Mouse (Mus musculus) G1E-ER4 (cell line): ENCODE data around the gene Mmp14. TPM values are rescaled to one million over a fixed set of nuclear protein-coding genes. Genes with fewer than 3 reads are reported as not detected.

Experiments
- GATA1 ChIP-seq: IDR thresholded peaks from one replicate; pipeline ENCODE4 v1.8.0; 2012; ENCODE audit warnings: low read length, inconsistent platforms
- polyA plus RNA-seq: library from polyadenylated mRNA; stranded (reverse); fragments of >175 nt; gene quantifications from 2 replicates; pipeline ENCODE4 v1.2.3, GENCODE M21; 2012

Mmp14 gene
- polyA plus RNA-seq, 1 experiment, result 178 TPM

DNA sequence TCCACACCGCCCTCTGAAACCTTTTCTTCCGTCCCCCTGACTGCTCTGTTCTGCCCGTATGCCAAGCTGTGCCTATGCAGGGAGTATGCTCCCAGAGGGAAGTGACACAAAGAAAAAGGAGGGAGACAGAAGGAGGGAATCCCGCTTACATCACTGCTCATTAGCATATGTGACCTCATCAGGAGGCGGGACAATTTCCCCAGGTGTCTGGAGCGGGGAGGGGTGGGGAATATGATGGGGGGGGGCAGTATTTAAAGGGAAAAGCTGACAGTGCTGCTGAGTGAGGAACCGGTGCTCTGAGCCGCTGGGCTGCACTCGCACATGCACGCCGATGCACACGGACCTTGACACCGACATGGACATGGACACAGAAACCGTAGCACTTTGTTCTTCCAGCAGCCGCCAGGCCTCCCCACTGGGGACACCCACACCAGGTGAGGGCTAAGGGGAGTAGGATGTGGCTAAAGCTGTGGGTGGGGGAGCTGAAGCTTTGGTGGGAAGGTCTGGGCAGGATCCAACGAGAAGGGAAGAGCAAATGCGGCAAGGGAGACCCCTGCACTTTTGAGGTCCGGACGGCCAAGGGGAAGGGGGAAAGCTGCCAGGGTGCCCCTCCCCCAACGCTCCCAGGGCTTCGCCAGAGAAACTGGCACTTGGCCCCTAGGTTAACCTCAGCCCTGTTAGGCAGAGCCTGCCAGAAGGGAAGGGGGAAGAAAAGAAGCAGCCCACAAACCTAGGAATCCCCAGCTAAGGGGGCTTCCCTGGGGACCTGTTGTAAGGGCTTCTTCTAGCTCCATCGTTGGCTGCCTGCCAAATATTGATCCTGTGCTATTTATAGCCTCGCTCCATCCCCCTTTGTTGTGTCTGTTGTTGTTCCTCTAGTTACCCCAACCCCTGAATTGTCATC is 44.8 kb downstream of the Mmp14 start, which contains the start of gene Rem2:
Gene Rem2, plus strand, starts transcription at position 160 of the 904 bp plus-strand sequence.
- TF ChIP-seq GATA1, result no peak

DNA sequence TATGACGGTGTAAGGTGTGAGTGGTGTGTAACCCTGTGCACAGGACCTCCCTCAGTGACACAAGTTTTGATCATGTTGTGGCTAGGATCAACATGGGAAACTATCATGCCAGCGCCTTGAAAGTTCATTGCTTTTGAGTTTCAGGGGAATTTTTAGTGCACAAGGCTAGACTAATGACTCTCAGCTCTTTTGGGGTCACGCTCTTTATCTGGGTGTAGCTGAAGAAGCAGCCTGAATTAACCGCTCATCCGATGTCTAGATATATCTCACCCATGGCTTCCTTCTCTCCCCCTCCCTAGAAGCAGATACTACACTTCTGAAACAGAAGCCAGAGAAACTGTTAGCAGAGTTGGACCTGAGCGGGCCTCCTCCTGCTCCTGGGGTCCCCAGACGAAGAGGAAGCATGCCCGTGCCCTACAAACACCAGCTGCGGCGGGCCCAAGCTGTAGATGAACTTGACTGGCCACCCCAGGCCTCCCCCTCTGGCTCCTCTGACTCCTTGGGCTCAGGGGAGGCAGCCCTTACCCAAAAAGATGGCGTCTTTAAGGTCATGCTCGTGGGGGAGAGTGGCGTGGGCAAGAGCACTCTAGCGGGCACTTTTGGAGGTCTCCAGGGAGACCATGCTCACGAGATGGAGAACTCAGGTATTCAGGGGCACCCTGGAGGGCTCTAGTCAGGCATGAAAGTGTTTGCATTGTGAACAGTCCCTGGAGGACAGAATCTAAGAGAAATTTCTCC is 45.9 kb downstream of the Mmp14 start:
- TF ChIP-seq GATA1, result no peak

DNA sequence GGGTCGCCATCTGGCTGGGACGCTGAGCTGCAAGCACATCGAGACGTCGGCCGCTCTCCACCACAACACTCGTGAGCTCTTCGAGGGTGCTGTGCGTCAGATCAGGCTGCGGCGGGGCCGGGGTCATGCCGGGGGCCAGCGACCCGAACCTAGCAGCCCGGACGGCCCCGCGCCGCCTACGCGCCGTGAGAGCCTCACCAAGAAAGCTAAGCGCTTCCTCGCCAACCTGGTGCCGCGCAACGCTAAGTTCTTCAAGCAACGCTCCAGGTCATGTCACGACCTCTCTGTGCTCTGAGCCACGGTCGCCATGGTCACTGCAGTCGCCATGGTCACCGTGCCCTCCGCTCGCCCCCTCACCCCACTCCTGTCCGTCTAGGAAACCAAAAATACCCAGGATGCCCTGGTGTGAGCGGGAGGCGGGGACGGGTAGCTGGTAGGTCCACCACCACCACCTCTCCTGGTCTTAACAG is 48.1 kb downstream of the Mmp14 start:
- TF ChIP-seq GATA1, result no peak

DNA sequence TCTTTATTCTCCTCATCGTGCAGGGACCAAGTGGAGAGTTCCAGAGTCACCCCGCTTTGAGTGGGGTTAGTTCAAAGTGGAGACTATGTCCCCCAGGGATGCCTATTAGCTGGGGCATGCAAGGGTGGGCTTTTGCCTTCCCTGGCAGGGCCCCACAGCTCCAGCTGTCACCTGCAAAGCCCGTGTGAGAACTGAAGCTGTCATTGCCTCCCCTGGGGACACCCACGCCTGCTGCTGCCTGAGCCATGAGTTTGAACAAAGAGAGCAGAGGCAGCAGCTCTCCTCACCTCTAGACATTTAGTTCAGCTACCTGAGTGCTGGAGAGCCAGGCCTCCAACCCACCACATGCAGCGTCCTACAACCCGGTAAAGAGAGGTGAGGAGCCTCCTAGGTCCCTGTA is 49.3 kb downstream of the Mmp14 start:
- TF ChIP-seq GATA1, result no peak

DNA sequence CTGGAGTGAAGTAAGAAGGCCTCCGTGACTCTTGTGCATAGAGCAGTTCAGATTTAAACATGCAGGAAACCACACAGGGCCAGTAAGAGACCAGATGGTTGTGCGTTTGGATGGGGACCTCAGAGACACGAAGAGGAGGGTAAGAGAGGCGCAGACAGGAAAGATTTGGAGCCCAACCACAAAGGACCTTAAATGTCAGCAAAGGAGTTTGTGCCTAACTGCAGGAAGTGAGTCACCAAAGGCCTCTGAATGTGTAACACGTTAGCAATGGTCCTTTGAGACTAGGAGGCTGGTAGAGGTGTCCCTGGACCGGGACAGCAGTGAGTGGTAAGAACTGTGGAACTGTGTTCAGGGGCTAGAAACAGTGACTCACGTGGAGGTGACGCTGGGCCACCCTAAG is 50.0 kb downstream of the Mmp14 start:
- TF ChIP-seq GATA1, result no peak

DNA sequence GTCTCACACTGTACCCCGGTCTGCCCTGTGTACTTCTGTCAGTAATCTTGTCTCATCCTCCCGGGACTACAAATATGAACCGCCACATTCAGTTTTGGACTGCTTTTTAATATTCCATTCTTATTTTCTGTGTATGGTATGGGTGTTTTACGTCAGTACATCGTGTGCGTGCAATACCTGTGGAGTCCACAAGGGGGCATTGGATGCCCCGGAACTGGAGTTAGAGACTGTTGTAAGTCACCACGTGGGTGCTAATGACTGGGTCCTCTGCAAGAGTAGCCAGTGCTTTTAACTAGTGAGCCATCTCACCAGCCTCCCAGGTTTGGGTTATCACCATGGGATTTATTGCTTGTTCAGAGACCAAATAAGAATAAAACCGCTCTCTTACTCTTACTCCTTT is 51.1 kb downstream of the Mmp14 start:
- TF ChIP-seq GATA1, result no peak

DNA sequence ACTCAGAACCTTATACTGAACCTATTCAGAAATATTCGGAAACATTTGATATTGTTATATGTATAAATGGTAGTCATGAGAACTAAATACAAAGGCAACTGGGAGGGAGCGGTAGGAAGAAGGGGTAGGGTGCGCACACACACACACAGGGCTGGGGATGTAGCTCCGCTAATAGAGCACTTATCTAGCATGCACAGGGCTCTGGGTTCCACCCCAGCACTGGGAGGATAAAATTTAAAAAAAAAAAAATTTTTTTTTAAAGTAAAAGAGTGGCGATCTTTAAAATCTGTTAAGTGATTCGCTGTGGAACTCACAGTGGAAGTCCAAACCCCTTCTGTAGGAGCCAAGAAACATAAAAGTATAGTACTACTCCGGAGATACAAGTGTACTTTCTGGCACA is 54.5 kb downstream of the Mmp14 start:
- TF ChIP-seq GATA1, result no peak

DNA sequence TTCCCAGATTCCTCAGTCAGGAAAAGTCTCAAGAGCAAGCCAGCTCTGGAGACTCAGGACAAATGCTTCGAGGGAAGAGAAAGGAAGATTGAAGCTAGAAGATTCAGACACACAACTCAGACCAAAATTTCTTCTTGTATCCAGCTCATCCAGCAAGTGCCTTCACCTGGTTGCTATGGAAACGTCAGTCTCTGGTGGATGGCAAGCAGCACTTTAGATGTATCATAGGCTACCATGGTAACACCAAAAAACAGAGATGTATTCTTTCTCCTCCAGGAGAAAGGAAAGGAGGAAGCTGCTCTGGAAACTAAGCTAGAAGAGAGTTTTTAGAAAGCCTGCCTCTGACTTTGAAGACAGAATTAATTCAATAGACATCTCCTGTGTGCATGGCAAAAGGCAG is 56.3 kb downstream of the Mmp14 start:
- TF ChIP-seq GATA1, result no peak

DNA sequence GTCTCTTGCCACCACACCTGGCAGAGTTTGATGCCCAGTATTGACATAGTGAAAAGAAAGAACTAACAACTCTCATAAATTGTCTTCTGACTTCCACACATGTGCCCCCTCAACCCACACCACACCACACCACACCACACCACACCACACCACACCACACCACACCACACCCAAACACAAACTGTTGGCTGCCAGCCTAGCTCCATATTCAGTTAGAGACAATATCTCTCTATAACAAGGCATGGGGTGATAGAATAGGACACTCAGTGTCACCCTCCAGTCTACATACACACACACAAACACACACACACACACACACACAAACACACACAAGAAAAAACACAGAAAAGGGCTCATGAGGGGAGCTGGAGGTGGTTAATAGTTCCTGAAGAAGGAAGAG is 56.9 kb downstream of the Mmp14 start:
- no peak for TF ChIP-seq GATA1

DNA sequence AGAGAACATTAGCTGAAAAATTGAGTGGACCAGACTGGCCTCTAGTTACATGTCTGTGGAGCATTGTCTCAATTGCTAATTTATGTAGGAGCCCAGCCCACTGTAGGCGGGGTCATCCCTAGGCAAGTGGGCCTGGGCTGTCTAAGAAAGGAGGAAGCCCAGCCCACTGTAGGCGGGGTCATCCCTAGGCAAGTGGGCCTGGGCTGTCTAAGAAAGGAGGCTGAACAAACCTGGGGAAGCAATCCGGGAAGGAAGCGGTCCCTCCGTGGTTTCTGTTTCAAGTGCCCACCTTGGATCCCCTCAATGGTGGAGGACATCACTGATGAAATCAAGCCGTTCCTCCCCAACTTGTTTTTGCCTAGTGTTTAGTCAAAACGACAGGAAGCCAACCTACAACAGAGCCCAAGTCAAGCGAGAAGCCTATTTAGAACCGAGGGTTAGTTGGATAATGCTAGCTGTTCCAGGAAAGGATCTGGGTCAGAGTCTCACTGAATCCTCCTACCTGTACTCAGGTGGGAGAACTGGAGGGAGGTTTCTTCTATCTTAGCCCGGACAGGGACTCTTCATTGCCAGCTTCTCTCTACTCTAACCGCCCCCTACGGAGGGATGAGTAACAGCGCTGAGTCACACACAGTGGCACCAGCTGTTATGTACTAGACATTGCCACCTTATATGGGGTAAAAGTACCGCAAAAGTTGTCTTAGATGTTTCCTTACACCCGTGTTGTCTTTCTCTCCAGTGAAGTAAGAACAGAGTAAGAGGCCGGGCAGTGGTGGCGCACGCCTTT is 61.1 kb downstream of the Mmp14 start:
- TF ChIP-seq GATA1, result no peak

DNA sequence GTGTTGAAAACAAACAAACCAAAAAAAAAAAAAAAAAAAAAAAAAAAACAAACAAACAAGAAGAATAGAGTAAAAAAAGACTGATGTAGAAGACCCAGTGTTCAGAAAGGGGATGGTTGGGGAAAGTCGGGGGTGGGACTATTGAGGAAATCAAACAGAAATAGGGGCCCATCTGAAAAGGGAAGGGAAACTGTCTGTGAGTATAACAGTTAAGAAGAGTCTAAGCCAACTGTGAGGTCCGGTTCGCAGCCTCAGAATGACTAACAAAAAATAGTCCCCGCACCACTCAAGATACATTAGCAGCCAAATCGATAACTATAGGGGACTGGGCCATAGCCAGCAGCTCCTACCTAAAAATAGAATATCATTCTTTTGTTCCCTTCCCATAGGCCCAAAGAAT is 61.8 kb downstream of the Mmp14 start:
- TF ChIP-seq GATA1, result no peak

DNA sequence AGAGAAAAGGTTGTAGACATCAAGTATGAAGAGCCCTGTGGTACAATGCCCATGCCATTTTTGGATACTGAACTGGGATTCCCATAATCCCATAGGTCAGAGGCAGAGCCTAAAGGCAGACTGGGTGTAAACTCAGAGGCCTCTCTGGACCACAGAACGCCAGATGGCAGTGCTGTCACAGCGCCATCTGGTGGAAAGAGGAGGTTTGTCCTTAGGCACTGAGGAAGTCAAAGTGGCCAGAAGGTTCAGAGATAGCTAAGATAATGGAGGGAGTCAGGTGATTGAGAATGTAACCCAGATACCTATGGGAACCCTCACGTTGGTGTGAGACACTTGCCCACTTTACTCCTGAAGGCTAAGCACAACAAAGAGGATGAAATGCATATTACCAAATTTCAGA is 62.8 kb downstream of the Mmp14 start:
- no peak for TF ChIP-seq GATA1

Other genes with a start within 250 kb of the Mmp14 start
- 22.4 and 24.5 TPM in 2 replicates for gene Dad1, start 177.5 kb upstream of the Mmp14 start, polyA plus RNA-seq
- 3.5 and 10.8 TPM in 2 replicates for gene Abhd4, start 177.4 kb upstream of the Mmp14 start, polyA plus RNA-seq
- gene Olfr49, start 146.7 kb upstream of the Mmp14 start, polyA plus RNA-seq, result not detected in 2 replicates
- gene Oxa1l, start 70.8 kb upstream of the Mmp14 start, polyA plus RNA-seq, result 164 and 228 TPM in 2 replicates
- gene Slc7a7, start 13.8 kb upstream of the Mmp14 start, polyA plus RNA-seq, result 0.21 and 0.33 TPM in 2 replicates
- 2,065 and 2,909 TPM in 2 replicates for gene Mrpl52, start 4.7 kb upstream of the Mmp14 start, polyA plus RNA-seq
- gene Lrp10, start 32.5 kb downstream of the Mmp14 start, polyA plus RNA-seq, result 345 and 440 TPM in 2 replicates
- gene Rem2, start 44.5 kb downstream of the Mmp14 start, polyA plus RNA-seq, result 0.31 and 0.32 TPM in 2 replicates
- 166 and 236 TPM in 2 replicates for gene Prmt5, start 85.9 kb downstream of the Mmp14 start, polyA plus RNA-seq
- 37.7 and 58.3 TPM in 2 replicates for gene Haus4, start 123.0 kb downstream of the Mmp14 start, polyA plus RNA-seq
- gene Ajuba, start 145.9 kb downstream of the Mmp14 start, polyA plus RNA-seq, result 0.08 and 0.12 TPM in 2 replicates
- gene 4931414P19Rik, start 174.4 kb downstream of the Mmp14 start, polyA plus RNA-seq, result 19.6 and 20.0 TPM in 2 replicates
- 193 and 266 TPM in 2 replicates for gene Psmb5, start 186.4 kb downstream of the Mmp14 start, polyA plus RNA-seq
- gene Psmb11, start 189.8 kb downstream of the Mmp14 start, polyA plus RNA-seq, result not detected in 2 replicates
- not detected in 2 replicates for gene Gm17606, start 209.3 kb downstream of the Mmp14 start, polyA plus RNA-seq
- gene Cdh24, start 209.8 kb downstream of the Mmp14 start, polyA plus RNA-seq, result 2.3 and 2.8 TPM in 2 replicates